Mouse (Mus musculus) heart, embryonic 11.5 days (tissue): ENCODE data around the gene Actr1a. TPM values are rescaled to one million over a fixed set of nuclear protein-coding genes. Genes with fewer than 3 reads are reported as not detected.

Experiments
- ATAC-seq: fragments of 200-750 bp; cut with Nextera tagmentation; replicated peaks from 2 replicates; pipeline ENCODE4 v1.8.0; 2017; ENCODE audit warnings: moderate library complexity; ENCODE audit not compliant: insufficient number of reproducible peaks, low FRiP score, low TSS enrichment
- H3K27ac ChIP-seq: fragments of 300-500 bp; sonication (generic); 2 replicates; pipeline ENCODE4 v1.5.1; 2014; ENCODE audit warnings: mild to moderate bottlenecking, low read depth, low read length
- H3K27me3 ChIP-seq: fragments of 300-500 bp; sonication (generic); 2 replicates; pipeline ENCODE4 v1.6.1; 2014; ENCODE audit warnings: mild to moderate bottlenecking, low read length, mixed read lengths; ENCODE audit not compliant: control insufficient read depth, insufficient read depth
- H3K36me3 ChIP-seq: fragments of 300-500 bp; sonication (generic); 2 replicates; pipeline ENCODE4 v1.6.1; 2014; ENCODE audit warnings: mild to moderate bottlenecking, low read length, moderate library complexity, mixed read lengths; ENCODE audit not compliant: control insufficient read depth, insufficient read depth
- H3K4me1 ChIP-seq: fragments of 300-500 bp; sonication (generic); 2 replicates; pipeline ENCODE4 v1.6.1; 2014; ENCODE audit warnings: low read length; ENCODE audit not compliant: control insufficient read depth, insufficient read depth
- H3K4me2 ChIP-seq: fragments of 300-500 bp; sonication (generic); 2 replicates; pipeline ENCODE4 v1.6.1; 2014; ENCODE audit warnings: mild to moderate bottlenecking, moderate library complexity
- H3K4me3 ChIP-seq: fragments of 300-500 bp; sonication (generic); 2 replicates; pipeline ENCODE4 v1.5.1; 2014; ENCODE audit warnings: low read depth, low read length
- H3K9ac ChIP-seq: fragments of 300-500 bp; sonication (generic); 2 replicates; pipeline ENCODE4 v1.6.1; 2014; ENCODE audit warnings: mild to moderate bottlenecking, low read depth, low read length, moderate library complexity
- H3K9me3 ChIP-seq: fragments of 300-500 bp; sonication (generic); replicated peaks from 2 replicates; pipeline ENCODE4 v1.6.1; 2016; ENCODE audit warnings: low read length; ENCODE audit not compliant: control insufficient read depth
- WGBS: fragments of 180-500 bp; shearing (Covaris S2); extraction: QIAGEN DNeasy Blood & Tissue Kit; methylation state at CpG from one replicate; pipeline ENCODE4 v1.1.7; 2014; ENCODE audit not compliant: insufficient replicate concordance; 5-methylcytosine and 5-hydroxymethylcytosine counted together
- polyA plus RNA-seq: library from polyadenylated mRNA; unstranded; fragments of >200 nt; fragmentation: Nextera tagmentation; extraction: Ambion mirVana; gene quantifications from 2 replicates; pipeline ENCODE4 v1.2.1, GENCODE M21; 2014

The Actr1a gene
- polyA plus RNA-seq, 1 experiment from 2014 or later: 112 TPM

DNA sequence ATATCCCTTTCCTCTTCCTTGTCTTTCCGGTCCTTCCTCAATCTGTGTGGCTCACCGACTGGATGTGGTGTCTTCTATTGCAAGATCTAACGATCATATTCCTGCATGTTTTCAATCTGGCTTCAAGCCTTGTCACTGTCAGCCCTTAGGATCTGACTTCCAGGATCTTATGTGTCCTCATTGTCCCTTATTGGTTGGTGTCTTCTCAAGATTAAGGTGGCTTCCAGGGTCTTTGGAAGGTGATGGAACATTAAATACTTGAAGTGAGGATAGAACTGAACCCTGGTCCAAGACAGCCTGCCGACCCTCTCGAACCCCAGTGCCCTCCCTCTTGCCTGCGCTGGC lies 56.6 kb downstream of the Actr1a start:
- Histone ChIP-seq H3K4me2 (peak overlapping the region; percentile 86), H3K27ac (no peak overlapping the region), H3K36me3 (no peaks in the 10 kb centered on the region), H3K4me1 (peaks cover 12% of the 10 kb centered on the region), H3K9ac (no peak overlapping the region; the same call in 1 of the 2 replicates), H3K4me3 (peak overlapping the region; percentile 80; the same call in 1 of the 2 replicates), H3K27me3 (peaks cover 9% of the 10 kb centered on the region), H3K9me3 (no peaks in the 10 kb centered on the region)
- WGBS: 51% methylated on average over 6 of the region's 6 CpGs
- ATAC-seq: no peak

DNA sequence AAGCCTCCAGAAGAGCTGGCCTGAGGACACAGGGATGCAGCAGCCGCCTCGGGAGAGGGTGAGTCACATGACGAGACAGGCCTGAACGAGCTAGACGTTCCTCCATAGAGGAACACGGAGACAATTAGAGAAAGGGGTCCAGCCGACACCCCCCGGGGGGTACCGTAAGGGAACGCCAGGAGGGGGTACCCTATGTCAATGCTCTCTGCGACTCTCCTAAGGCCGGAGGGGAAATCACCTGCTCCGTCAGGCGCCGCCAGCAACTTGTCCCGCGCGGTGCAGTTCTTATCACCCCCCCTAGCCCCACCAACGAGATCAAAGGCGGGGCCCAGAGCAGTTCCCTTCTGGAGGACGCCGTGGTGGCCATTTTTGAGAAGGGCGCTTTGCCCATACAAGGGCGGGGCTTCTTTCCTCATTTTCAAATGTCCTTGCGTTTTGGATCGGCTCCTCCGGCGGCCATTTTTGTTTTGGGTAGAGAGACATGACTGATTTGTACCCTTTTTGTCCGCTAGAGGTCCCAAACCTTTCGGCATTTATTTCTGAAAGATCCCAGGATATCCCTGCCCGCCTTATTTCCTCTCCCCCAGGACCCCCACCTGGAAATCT lies 57.1 kb downstream of the Actr1a start, which contains the start of gene Cuedc2:
TSS of gene Cuedc2 (minus strand) at position 372 of the 606 bp plus-strand sequence.
- ATAC-seq: peak; percentile 84
- WGBS: 0% methylated on average over 31 of the region's 31 CpGs
- H3K4me1 ChIP-seq: peaks cover 12% of the 10 kb centered on the region
- H3K4me2 ChIP-seq: peak within 1 kb of the TSS; percentile 86
- H3K27ac ChIP-seq: peak within 1 kb of the TSS; percentile 41; the same call in 1 of the 2 replicates
- peak within 1 kb of the TSS; percentile 90 for H3K9ac ChIP-seq
- no peaks in the 10 kb centered on the region for H3K36me3 ChIP-seq
- no peaks in the 10 kb centered on the region for H3K9me3 ChIP-seq
- H3K4me3 ChIP-seq: peak within 1 kb of the TSS; percentile 80
- H3K27me3 ChIP-seq: peaks cover 5% of the 10 kb centered on the region; the same call in 1 of the 2 replicates

DNA sequence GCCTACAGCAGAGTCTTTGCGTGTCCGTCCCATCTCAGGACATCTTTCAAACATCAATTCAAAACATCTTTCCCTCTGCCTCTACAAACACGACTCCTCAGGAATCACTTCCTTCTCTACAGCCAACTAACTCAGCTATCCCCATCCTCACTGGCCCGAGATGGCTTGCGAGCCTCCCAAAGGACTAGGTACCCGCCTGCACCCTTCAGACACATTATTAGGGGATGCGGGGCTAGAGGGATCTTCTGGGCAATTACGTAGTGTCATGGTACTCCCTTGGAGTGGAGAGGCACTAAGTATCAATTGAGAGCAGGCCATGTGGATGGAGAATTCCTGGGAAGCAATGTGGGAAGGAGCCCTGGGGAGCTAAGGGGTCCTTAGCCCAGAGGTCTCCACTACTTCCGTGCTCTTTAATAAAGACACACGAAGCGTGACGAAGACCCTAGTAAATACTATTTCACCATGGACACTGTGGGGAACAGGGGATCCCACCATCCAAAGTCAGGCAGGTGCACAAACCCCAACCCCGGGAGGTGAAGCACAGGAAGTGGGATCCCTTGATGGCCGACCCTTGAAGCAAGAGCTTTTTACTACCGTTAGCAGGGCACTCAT lies 57.7 kb downstream of the Actr1a start:
- WGBS: 41% methylated on average over 15 of the region's 15 CpGs
- Histone ChIP-seq H3K4me2 (peak overlapping the region; percentile 86), H3K27ac (peak overlapping the region; percentile 41; the same call in 1 of the 2 replicates), H3K4me3 (peak overlapping the region; percentile 80), H3K9ac (peak overlapping the region; percentile 90), H3K27me3 (peaks cover 4% of the 10 kb centered on the region; the same call in 1 of the 2 replicates), H3K36me3 (no peaks in the 10 kb centered on the region), H3K9me3 (no peaks in the 10 kb centered on the region), H3K4me1 (peaks cover 12% of the 10 kb centered on the region)
- peak; percentile 6; the same call in 1 of the 2 replicates for ATAC-seq

DNA sequence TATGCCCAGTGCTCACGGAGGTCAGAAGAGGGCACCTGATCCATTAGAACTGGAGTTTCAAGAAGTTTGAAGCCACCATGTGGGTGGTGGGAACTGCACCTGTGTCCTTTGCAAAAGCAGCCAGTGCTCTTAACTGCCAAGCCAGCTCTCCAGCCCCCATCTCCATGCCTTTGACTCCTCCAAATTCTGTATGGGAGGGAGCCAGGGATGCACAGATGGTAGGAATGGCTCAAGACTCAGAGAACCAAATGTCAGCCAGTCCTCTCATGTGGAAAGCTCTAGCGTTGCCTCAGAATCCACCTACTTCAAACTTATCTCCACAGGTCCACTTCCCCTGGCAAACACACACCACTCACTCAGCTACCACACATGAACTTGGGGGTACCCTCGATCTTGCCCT lies 61.6 kb downstream of the Actr1a start:
- H3K4me3 ChIP-seq: no peak overlapping the region
- peaks cover 18% of the 10 kb centered on the region for H3K4me1 ChIP-seq
- peaks cover 3% of the 10 kb centered on the region; the same call in 1 of the 2 replicates for H3K36me3 ChIP-seq
- H3K9ac ChIP-seq: no peak overlapping the region
- no peaks in the 10 kb centered on the region for H3K9me3 ChIP-seq
- 86% methylated on average over 3 of the region's 3 CpGs for WGBS
- no peak overlapping the region for H3K27ac ChIP-seq
- no peak overlapping the region for H3K4me2 ChIP-seq
- ATAC-seq: no peak
- H3K27me3 ChIP-seq: no peaks in the 10 kb centered on the region

DNA sequence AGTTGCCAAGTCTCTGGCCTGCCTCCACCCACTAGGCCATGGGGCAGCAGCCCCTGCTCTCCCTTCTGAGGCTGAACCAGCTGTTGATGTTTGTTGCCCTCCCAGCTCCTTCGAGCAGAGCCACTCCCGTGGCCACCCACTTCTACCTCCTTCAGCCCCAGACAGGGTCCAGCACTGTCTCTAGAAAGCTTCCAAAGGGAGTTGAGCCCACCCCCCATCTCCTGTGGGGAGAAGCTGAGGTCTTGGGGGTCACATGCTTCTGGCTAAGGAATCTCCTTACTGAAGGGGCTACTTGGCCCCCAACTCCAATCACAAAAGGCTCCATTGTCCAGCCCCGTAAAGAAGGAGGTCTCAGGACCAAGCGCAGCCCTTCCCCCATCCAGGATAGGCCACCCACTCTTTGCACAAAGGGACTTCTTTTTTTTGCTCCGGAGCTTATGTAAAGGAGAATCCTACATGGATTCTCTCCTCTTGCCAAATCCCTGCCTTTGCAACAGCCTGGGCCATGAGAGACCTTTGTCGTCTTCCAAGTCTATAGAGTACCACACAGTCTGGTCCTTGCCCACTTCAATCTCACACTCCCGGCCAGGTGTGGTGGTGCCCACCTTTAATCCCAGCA lies 62.7 kb downstream of the Actr1a start:
- Histone ChIP-seq H3K9me3 (no peaks in the 10 kb centered on the region), H3K4me3 (no peak overlapping the region), H3K4me2 (no peak overlapping the region), H3K36me3 (peaks cover 3% of the 10 kb centered on the region; the same call in 1 of the 2 replicates), H3K27ac (no peak overlapping the region), H3K4me1 (peaks cover 17% of the 10 kb centered on the region), H3K9ac (no peak overlapping the region), H3K27me3 (no peaks in the 10 kb centered on the region)
- WGBS: 67% methylated on average over 7 of the region's 7 CpGs
- no peak for ATAC-seq

DNA sequence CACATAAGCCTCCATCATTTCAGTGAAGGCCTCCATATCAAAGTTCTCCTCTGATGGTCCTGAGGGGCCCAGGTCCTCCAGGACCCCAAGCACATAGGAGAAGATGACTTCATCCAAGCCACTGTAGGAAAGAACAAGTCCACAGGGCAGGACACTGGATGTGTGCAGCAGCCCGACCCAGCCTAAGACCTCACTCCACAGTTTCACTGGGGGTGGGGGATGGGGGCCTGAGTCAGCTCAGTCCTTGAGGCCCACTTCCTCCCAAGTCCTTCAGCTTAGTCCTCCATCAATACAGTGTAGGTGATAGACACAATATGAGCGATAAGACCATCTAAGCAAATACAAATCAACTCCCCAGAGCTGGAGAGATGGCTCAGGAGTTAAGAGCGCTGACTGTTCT lies 63.6 kb downstream of the Actr1a start:
- peaks cover 16% of the 10 kb centered on the region for H3K4me1 ChIP-seq
- WGBS: 76% methylated on average over 3 of the region's 3 CpGs
- no peak overlapping the region for H3K4me3 ChIP-seq
- no peak for ATAC-seq
- H3K36me3 ChIP-seq: peaks cover 3% of the 10 kb centered on the region; the same call in 1 of the 2 replicates
- H3K4me2 ChIP-seq: no peak overlapping the region
- H3K27me3 ChIP-seq: peaks cover 6% of the 10 kb centered on the region
- no peaks in the 10 kb centered on the region for H3K9me3 ChIP-seq
- no peak overlapping the region for H3K9ac ChIP-seq
- H3K27ac ChIP-seq: no peak overlapping the region

DNA sequence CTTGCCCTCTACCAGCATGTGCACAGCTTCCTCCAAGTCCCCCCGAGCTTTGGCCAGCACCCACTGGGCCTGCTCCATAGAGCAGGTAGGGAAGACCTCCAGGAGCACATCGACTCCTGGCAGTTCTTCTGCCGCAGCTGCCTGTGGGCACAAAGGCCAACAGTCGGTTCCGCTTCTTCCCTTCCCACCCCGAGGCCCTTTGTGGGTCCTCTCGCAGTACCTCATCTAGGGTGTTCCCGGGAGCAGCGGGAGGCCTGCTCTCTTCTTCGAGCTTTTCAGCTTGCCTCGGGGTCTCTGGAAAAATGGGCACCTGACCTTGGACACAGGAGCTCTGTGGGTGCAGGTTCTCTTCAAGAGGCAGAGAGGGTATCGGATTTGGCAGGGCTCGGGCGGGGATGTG lies 64.2 kb downstream of the Actr1a start:
- Histone ChIP-seq H3K4me3 (no peak overlapping the region), H3K4me1 (peaks cover 16% of the 10 kb centered on the region), H3K9me3 (no peaks in the 10 kb centered on the region), H3K36me3 (peaks cover 3% of the 10 kb centered on the region; the same call in 1 of the 2 replicates), H3K27me3 (peaks cover 12% of the 10 kb centered on the region), H3K4me2 (no peak overlapping the region), H3K9ac (no peak overlapping the region), H3K27ac (no peak overlapping the region)
- no peak for ATAC-seq
- 89% methylated on average over 14 of the region's 14 CpGs for WGBS

DNA sequence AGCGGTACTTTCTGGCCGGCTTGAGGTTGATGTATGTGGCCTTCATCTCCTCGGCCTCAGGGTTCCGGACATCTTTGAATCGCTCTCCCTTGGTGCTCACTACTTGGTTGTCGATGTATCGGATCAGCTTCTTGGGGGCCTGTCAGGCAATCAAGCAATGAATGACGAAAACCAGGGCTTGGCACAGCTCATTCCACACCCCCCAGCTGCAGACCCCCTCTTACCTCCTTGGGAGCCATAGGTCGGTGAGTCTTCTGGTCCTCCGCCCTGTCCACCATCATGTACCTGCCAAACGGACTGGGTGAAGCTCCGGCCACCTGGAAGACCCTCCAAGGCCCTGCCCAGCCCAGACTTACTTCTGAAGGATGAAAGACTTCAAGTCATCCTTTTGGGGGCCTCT lies 64.9 kb downstream of the Actr1a start:
- Histone ChIP-seq H3K9ac (no peak overlapping the region), H3K4me1 (peaks cover 16% of the 10 kb centered on the region)
- 90% methylated on average over 12 of the region's 12 CpGs for WGBS

More for the DNA sequence above, 64.9 kb downstream of the Actr1a start:
- Histone ChIP-seq H3K4me3 (no peak overlapping the region), H3K36me3 (peaks cover 3% of the 10 kb centered on the region; the same call in 1 of the 2 replicates), H3K9me3 (no peaks in the 10 kb centered on the region), H3K4me2 (no peak overlapping the region), H3K27ac (no peak overlapping the region), H3K27me3 (peaks cover 19% of the 10 kb centered on the region)
- ATAC-seq: no peak
